Mouse (Mus musculus) Patski (cell line): ENCODE measurements around the gene Cyth1. TPM values are rescaled to one million over a fixed set of nuclear protein-coding genes. Genes with fewer than 3 reads are reported as not detected.

Experiments used
- ATAC-seq: fragments of 100-300 bp; one replicate; pipeline ENCODE4 v1.8.0; 2021
- CTCF ChIA-PET: fragments of 350-600 bp; sonication (Branson Sonifier 250); formaldehyde crosslinking; loops from one replicate; lab custom pipeline; 2022; ENCODE audit warnings: inconsistent platforms; lab: Charles Lee
- POLR2A ChIA-PET: fragments of 350-600 bp; sonication (Branson Sonifier 250); formaldehyde crosslinking; loops from one replicate; lab custom pipeline; 2022; ENCODE audit warnings: antibody characterized with exemption, inconsistent platforms; lab: Charles Lee
- DNase-seq: peaks from one replicate; pipeline ENCODE4 v3.0.0-alpha.2; 2011; ENCODE audit warnings: low read depth, low spot score
- H3K27me3 ChIP-seq: fragments of 371-371 bp; one replicate; pipeline ENCODE4 v1.5.1; 2021
- CTCF ChIP-seq: fragments of 100-300 bp; IDR thresholded peaks from one replicate; pipeline ENCODE4 v1.5.1; 2021
- in situ Hi-C: fragments of 300-500 bp; cut with MboI; formaldehyde crosslinking; loops from 3 replicates; pipeline ENCODE4 v1.11.1; 2018; ENCODE audit warnings: low pct_unique_long_range_greater_than_20kb, mixed read lengths
- polyA plus RNA-seq: library from polyadenylated mRNA; unstranded; gene quantifications from one replicate; pipeline ENCODE4 v1.2.3, GENCODE M21; 2021

Gene Cyth1
- polyA plus RNA-seq, 1 experiment from 2014 or later: 30.8 TPM

DNA sequence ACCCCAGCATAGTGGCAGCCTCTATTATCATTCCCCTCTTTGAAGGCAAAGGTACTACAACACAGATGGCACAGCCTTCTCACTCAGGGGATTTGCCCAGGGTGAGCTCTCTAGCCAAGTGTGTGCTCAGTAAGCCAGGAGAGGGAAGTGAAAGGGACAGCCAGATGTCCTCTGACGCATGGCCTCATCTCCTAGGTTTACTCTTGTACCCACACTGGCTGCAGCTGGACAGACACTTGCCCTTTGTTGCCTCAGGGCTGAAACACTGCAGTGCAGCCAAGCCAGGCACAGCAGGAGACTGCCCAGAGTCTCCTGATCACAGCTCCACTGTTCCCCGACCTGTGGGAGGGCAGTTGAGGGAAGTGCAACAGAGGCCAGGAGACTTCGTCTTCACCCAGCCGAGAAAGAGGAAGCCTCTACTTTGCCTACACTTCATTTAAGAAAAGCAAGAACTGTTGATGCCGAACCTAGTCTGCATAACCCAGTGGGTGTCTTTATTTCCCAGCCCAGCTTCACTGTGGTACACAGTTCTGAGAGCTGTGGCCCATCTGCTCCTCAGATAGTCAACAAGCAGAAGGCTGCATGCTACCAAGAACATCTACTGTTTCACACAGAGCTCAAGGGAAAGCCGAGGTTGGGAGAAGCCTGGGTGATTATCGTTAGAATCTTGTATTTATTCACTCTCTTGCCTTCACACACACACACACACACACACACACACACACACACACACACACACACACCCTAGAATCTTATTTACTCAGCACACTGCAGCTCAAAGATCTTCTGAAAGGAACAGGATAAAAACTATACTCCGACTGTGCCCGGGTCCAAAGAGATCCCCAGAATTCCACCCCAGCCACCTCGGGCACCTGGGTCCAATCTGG, 36.4 kb downstream of the Cyth1 start:
- ChIA-PET CTCF (interaction anchor here (0.7 to 2.0 kb wide), 7 partner anchors 14 to 129 kb away, joined by 3 to 6 read pairs (median 3); no protein-coding TSS in a partner anchor), POLR2A (interaction anchor here (0.5 to 1.3 kb wide), 3 partner anchors 10 to 19 kb away, joined by 3 to 7 read pairs (median 4); no protein-coding TSS in a partner anchor)
- ATAC-seq (peak; percentile 57), DNase-seq (peak; percentile 74)
- TF ChIP-seq CTCF: no peak
- H3K27me3 ChIP-seq: no peaks in the 10 kb centered on the region
- in situ Hi-C loops: no loop called here

DNA sequence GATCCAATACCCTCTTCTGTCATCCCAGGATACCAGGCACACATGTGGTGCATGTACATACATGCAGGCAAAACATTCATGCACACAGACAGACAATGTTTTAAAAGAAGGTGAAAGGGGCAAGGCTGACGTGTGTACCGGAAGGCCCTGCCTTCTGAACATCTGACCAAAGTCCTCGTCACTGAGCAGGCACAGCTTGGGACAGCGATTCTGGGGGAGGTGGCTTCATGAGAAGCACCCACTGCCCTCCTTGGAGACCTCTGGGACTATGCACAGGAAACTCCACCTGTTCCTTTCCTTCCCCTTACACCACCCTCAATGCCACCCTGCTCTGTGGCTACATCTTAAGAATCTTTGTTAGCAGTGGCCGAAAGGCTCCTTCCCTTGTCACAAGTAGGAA, 37.4 kb downstream of the Cyth1 start:
- DNase-seq (no peak), ATAC-seq (no peak)
- in situ Hi-C loops: no loop called here
- TF ChIP-seq CTCF: no peak
- no peaks in the 10 kb centered on the region for H3K27me3 ChIP-seq
- ChIA-PET POLR2A (interaction anchor here (0.6 to 1.0 kb wide), 2 partner anchors 16 to 152 kb away, joined by 3 to 7 read pairs; no protein-coding TSS in a partner anchor), CTCF (interaction anchor here (1.0 to 2.0 kb wide), 5 partner anchors 15 to 107 kb away, joined by 3 to 5 read pairs (median 3); no protein-coding TSS in a partner anchor)

DNA sequence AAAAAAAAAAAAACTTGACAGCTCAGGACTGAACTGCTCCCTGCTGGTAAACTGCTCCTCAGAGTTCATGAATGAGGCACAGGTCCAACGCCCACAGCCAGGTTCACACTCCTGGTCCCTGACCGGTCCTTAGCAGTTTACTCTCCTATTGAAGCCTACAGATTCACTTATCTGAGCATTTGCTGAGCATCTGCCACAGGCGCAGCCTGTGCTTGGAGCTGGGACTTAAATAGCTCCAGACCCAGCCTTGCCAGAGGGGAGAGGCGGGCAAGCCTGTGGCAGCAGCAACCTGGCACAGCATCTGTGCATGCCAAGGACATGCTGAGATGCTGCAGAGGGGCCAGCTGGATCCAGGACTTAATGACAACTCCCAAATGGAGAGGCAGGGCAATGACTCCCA, 38.3 kb downstream of the Cyth1 start:
- H3K27me3 ChIP-seq: no peaks in the 10 kb centered on the region
- DNase-seq (no peak), ATAC-seq (no peak)
- ChIA-PET POLR2A (interaction anchor here (1.0 kb wide), 1 partner anchor 22 kb away, joined by 4 read pairs; no protein-coding TSS in a partner anchor), CTCF (interaction anchor here (1.0 to 1.4 kb wide), 3 partner anchors 11 to 23 kb away, joined by 3 to 6 read pairs (median 3); no protein-coding TSS in a partner anchor)
- TF ChIP-seq CTCF: no peak
- in situ Hi-C loops: no loop called here

DNA sequence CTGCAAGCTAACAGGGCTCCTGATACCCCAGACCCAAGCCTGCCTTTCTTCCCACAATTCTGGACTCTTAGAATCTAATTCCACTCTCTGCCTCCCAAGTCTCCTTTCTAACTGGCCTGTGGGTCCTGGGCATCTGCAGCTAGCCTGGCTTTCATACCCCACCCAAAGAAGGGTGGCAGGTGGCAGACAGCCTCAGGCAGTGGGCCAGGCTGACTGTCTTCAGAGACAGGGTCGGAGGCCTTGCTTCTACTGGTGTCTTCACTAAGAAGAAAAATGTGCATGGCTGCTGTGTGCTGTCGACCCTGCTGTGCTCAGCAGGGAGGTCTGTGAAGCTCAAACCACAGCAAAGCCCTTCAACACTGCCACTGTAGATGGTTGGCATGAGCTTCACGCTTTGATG, 39.0 kb downstream of the Cyth1 start:
- no peaks in the 10 kb centered on the region for H3K27me3 ChIP-seq
- POLR2A ChIA-PET: interaction anchor here (1.0 kb wide), 1 partner anchor 22 kb away, joined by 4 read pairs; no protein-coding TSS in a partner anchor
- ATAC-seq (no peak), DNase-seq (no peak)
- in situ Hi-C loops: no loop called here
- TF ChIP-seq CTCF: no peak
- CTCF ChIA-PET: interaction anchor here (1.4 to 1.5 kb wide), 2 partner anchors 8 to 12 kb away, joined by 3 to 6 read pairs; no protein-coding TSS in a partner anchor

DNA sequence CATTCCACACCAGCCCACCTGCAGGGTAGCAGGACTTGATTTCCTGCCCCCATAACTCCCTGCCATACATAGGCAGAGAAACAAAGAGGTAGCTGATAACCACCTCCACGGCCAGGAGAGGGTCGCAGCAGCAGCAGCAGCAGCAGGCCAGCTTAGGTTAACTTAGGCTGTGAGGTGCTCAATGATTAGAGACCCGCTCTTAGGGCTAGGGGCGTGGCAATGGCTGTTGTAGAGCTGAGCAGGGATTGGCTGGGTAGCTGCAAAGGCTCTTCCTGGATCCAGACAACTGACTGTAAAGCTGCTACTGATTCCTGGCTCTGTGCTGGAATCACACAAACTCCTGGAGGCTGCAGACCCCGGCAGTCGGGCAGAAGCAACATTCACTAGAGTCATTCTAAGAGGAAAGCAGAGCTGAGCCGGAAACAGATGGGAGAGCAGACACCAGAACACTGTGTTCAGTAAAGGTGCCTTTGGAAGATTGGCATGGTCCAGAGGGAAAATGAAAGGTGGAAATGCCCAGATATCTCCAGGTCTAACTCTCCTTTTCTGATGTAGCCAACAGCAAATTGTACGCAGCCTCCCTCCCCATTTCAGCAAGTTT, 39.6 kb downstream of the Cyth1 start:
- POLR2A ChIA-PET: no interaction called here
- ATAC-seq (no peak), DNase-seq (no peak)

DNA sequence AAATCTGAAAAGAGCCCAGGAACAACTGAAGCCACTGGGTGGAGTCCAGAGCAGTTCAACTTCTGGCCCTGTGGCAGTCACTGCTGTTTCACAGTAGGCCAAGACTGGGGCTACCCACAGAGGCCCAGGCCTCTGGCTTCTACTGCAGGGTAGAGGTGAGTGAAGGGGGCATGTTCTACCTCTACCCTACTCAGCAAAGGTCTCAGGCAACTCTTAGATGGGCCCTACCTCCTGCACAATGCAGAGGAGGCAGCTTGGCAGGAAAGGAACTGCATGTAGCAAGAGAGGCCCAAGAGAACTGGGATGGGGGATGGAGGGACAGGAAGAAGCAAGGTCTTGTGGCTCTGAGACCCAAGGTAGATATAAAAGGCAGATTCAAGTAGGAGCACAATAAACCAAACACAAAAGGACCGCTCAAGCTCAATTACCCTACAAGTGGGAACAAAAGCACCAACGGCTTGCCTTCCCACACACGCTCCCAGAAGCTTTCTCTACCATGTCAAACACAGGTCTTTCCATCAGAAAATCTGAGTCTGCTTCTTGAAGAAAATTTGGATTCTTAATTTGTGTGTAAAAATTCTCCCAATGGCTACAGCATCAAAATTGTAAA, 40.9 kb downstream of the Cyth1 start:
- in situ Hi-C loops: no loop called here
- TF ChIP-seq CTCF: no peak
- no peaks in the 10 kb centered on the region for H3K27me3 ChIP-seq
- POLR2A ChIA-PET: no interaction called here
- DNase-seq (no peak), ATAC-seq (no peak)
- CTCF ChIA-PET: interaction anchor here (1.6 kb wide), 1 partner anchor 13 kb away, joined by 7 read pairs; no protein-coding TSS in a partner anchor

More for the DNA sequence above, 39.6 kb downstream of the Cyth1 start:
- CTCF ChIA-PET: interaction anchor here (1.5 to 1.6 kb wide), 2 partner anchors 9 to 12 kb away, joined by 3 to 7 read pairs; no protein-coding TSS in a partner anchor
- in situ Hi-C loops: no loop called here
- TF ChIP-seq CTCF: no peak
- H3K27me3 ChIP-seq: no peaks in the 10 kb centered on the region

DNA sequence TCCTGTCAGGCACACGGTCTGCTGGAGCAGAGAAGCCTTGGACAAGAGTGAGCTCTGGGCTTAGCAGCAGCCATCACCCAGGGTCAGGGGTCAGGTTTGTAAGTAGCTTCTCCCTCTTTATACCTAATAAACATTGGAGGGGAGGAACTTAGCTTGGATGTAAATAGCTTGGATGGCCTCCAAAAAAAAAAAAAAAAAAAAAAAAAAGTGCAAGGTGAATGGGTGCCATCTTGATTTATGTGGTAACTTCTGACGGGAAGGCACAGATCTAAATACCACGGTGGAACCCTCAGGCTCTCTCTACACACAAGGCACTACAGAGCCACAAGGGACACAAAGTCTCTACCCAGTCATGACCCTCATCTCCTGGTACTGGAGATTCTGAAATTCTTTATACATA, 42.1 kb downstream of the Cyth1 start:
- ChIA-PET POLR2A (interaction anchor here (0.7 kb wide), 1 partner anchor 9 kb away, joined by 3 read pairs; no protein-coding TSS in a partner anchor), CTCF (interaction anchor here (1.1 to 1.3 kb wide), 3 partner anchors 11 to 103 kb away, joined by 3 to 5 read pairs (median 3); no protein-coding TSS in a partner anchor)
- no peak for TF ChIP-seq CTCF
- no peak for ATAC-seq
- DNase-seq: no peak
- in situ Hi-C loops: no loop called here
- no peaks in the 10 kb centered on the region for H3K27me3 ChIP-seq

DNA sequence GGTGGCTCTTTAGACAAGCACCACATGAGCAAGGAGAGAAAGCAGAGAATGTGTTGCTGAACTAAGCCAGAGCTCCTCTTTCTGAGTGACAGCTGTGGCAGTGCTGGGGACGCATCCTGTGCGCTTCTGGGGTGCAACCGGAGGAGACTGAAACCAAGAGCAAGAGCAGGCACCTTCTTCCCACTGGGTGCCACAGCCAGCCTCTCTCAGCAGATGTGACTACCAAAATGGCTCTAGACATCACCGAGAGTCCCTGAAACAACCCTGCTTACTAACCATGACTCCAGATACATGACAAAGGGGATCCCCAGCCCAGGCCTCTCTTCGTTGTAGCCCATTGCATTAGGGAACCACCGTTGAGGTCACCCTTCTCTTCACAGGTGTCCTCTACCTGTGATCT, 44.9 kb downstream of the Cyth1 start:
- in situ Hi-C loops: no loop called here
- DNase-seq (no peak), ATAC-seq (no peak)
- POLR2A ChIA-PET: no interaction called here
- H3K27me3 ChIP-seq: no peaks in the 10 kb centered on the region
- TF ChIP-seq CTCF: no peak
- CTCF ChIA-PET: interaction anchor here (1.0 kb wide), 1 partner anchor 44 kb away, joined by 3 read pairs; no protein-coding TSS in a partner anchor

DNA sequence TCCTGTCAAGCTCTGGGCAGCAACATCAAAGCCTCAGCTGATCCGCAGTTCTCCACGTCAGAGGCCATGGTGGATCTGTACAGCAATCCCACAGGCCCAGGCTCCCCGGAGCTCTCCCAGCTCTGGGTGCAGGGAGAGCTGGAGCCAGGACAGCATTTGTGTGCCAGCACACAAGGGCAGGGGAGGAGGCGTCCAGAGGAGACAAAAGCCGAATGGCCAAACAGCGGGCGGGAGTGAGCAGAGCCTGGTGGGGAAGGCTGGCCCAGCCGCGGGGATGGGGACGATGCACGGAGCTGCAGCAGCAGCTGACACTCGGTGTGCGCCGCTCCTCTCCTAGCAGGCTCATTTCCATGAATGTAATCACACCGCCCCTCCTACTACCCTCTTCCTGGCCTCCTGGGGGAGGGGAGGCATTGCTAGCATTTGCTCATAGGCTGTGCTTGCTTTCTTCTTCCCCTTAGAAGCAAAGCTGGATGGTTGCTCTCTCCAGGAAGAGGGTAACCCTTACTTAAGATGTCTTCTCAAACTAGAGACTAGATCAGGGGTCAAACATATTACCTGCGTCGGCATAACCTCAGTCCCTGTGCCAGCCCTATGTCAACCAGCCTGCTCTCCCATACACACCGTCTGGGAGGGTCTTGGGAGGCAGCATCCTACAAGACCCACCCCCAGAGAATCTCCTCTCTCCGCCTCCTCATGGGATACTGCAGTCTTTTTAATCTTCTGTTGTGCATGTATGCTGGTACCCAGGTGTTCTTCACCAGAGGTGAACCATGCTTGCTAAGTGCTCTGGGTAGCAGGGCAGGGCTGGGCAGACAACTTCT, 45.8 kb downstream of the Cyth1 start:
- ATAC-seq (peak; percentile 17), DNase-seq (no peak)
- ChIA-PET POLR2A (no interaction called here), CTCF (interaction anchor here (1.0 kb wide), 1 partner anchor 43 kb away, joined by 3 read pairs; no protein-coding TSS in a partner anchor)
- in situ Hi-C loops: no loop called here
- H3K27me3 ChIP-seq: no peaks in the 10 kb centered on the region
- TF ChIP-seq CTCF: no peak
